Mouse (Mus musculus) liver, embryonic 13.5 days (tissue): ENCODE measurements around the gene Nol9. TPM values are rescaled to one million over a fixed set of nuclear protein-coding genes. Genes with fewer than 3 reads are reported as not detected.

Experiments
- ATAC-seq: fragments of 200-750 bp; cut with Nextera tagmentation; 2 replicates; pipeline ENCODE4 v1.8.0; 2017; ENCODE audit warnings: low read depth, mild to moderate bottlenecking, moderate number of reproducible peaks, moderate library complexity
- DNase-seq: peaks from one replicate; pipeline ENCODE4 v3.0.0; 2022
- H3K27ac ChIP-seq: fragments of 300-500 bp; sonication (generic); 2 replicates; pipeline ENCODE4 v1.5.1; 2015; ENCODE audit warnings: moderate library complexity, mild to moderate bottlenecking, inconsistent platforms
- H3K27me3 ChIP-seq: fragments of 300-500 bp; sonication (generic); 2 replicates; pipeline ENCODE4 v1.6.1; 2015; ENCODE audit warnings: mild to moderate bottlenecking, inconsistent platforms
- H3K36me3 ChIP-seq: fragments of 300-500 bp; sonication (generic); 2 replicates; pipeline ENCODE4 v1.6.1; 2015; ENCODE audit warnings: mild to moderate bottlenecking, inconsistent platforms
- H3K4me1 ChIP-seq: fragments of 300-500 bp; sonication (generic); replicated peaks from 2 replicates; pipeline ENCODE4 v1.6.1; 2015; ENCODE audit warnings: inconsistent platforms
- H3K4me2 ChIP-seq: fragments of 300-500 bp; sonication (generic); 2 replicates; pipeline ENCODE4 v1.6.1; 2015; ENCODE audit warnings: inconsistent platforms, mild to moderate bottlenecking, moderate library complexity
- H3K4me3 ChIP-seq: fragments of 300-500 bp; sonication (generic); replicated peaks from 2 replicates; pipeline ENCODE4 v1.5.1; 2015; ENCODE audit warnings: mild to moderate bottlenecking, inconsistent platforms
- H3K9ac ChIP-seq: fragments of 300-500 bp; sonication (generic); 2 replicates; pipeline ENCODE4 v1.6.1; 2015; ENCODE audit warnings: mild to moderate bottlenecking, inconsistent platforms
- H3K9me3 ChIP-seq: fragments of 300-500 bp; sonication (generic); replicated peaks from 2 replicates; pipeline ENCODE4 v1.6.1; 2016; ENCODE audit warnings: inconsistent platforms
- WGBS: fragments of 180-500 bp; shearing (Covaris S2); methylation state at CpG from one replicate; pipeline ENCODE4 v1.1.7; 2015; ENCODE audit not compliant: insufficient replicate concordance; 5-methylcytosine and 5-hydroxymethylcytosine counted together
- polyA plus RNA-seq: library from polyadenylated mRNA; unstranded; fragments of >200 nt; fragmentation: Nextera tagmentation; extraction: Ambion mirVana; gene quantifications from 2 replicates; pipeline ENCODE4 v1.2.1, GENCODE M21; 2015

The Nol9 gene
- polyA plus RNA-seq, 1 experiment from 2014 or later: 21.9 TPM

GRCm38 (mm10) chr4:152083611-152084220 is 44.6 kb downstream of the Nol9 start:
- DNase-seq: no peak

GRCm38 (mm10) chr4:152084616-152085015 is 45.5 kb downstream of the Nol9 start:
- 0 out of 2 replicates have a peak, but pooled peaks cover 10% of the 10 kb centered on the region for H3K36me3 ChIP-seq
- H3K9me3 ChIP-seq: no peaks in the 10 kb centered on the region
- no peak overlapping the region for H3K4me3 ChIP-seq
- H3K27ac ChIP-seq: no peak overlapping the region
- H3K4me2 ChIP-seq: no peak overlapping the region
- ATAC-seq: no peak
- 65% methylated on average over 7 of the region's 7 CpGs for WGBS
- H3K9ac ChIP-seq: no peak overlapping the region
- H3K4me1 ChIP-seq: peaks cover 35% of the 10 kb centered on the region
- H3K27me3 ChIP-seq: peaks cover 25% of the 10 kb centered on the region; the same call in 1 of the 2 replicates
- DNase-seq: no peak

More at GRCm38 (mm10) chr4:152083611-152084220, 44.6 kb downstream of the Nol9 start:
- H3K4me3 ChIP-seq: no peak overlapping the region
- no peak for ATAC-seq
- H3K27ac ChIP-seq: no peak overlapping the region
- WGBS: 67% methylated on average over 7 of the region's 7 CpGs
- no peak overlapping the region for H3K9ac ChIP-seq
- H3K9me3 ChIP-seq: no peaks in the 10 kb centered on the region
- H3K27me3 ChIP-seq: peaks cover 25% of the 10 kb centered on the region; the same call in 1 of the 2 replicates
- H3K36me3 ChIP-seq: 0 out of 2 replicates have a peak, but pooled peaks cover 1% of the 10 kb centered on the region
- peaks cover 26% of the 10 kb centered on the region for H3K4me1 ChIP-seq
- H3K4me2 ChIP-seq: no peak overlapping the region

- ATAC-seq (peak; percentile 84), DNase-seq (peak; percentile 60)
- WGBS: under 1% methylated on average over 70 of the region's 92 CpGs
- Histone ChIP-seq H3K27ac (peak overlapping the region; percentile 72), H3K4me2 (peak overlapping the region; percentile 97), H3K9me3 (no peaks in the 10 kb centered on the region), H3K36me3 (0 out of 2 replicates have a peak, but pooled peaks cover 13% of the 10 kb centered on the region), H3K4me1 (peaks cover 54% of the 10 kb centered on the region), H3K27me3 (peaks cover 25% of the 10 kb centered on the region; the same call in 1 of the 2 replicates), H3K4me3 (peak overlapping the region; percentile 81), H3K9ac (peak overlapping the region; percentile 90)
Observed at GRCm38 (mm10) chr4:152086505-152087210, 47.5 kb downstream of the Nol9 start.

GRCm38 (mm10) chr4:152087211-152088081 is 48.3 kb downstream of the Nol9 start:
- H3K36me3 ChIP-seq: 0 out of 2 replicates have a peak, but pooled peaks cover 13% of the 10 kb centered on the region
- peak overlapping the region; percentile 72 for H3K27ac ChIP-seq
- H3K4me1 ChIP-seq: peaks cover 62% of the 10 kb centered on the region
- H3K9me3 ChIP-seq: no peaks in the 10 kb centered on the region
- peak overlapping the region; percentile 81 for H3K4me3 ChIP-seq
- peak overlapping the region; percentile 90 for H3K9ac ChIP-seq
- DNase-seq (no peak), ATAC-seq (no peak)
- H3K27me3 ChIP-seq: peaks cover 25% of the 10 kb centered on the region; the same call in 1 of the 2 replicates
- H3K4me2 ChIP-seq: peak overlapping the region; percentile 97
- WGBS: 7% methylated on average over 12 of the region's 12 CpGs

GRCm38 (mm10) chr4:152088133-152088532 is 49.0 kb downstream of the Nol9 start:
- H3K27me3 ChIP-seq: peaks cover 23% of the 10 kb centered on the region; the same call in 1 of the 2 replicates
- no peak overlapping the region; the same call in 1 of the 2 replicates for H3K27ac ChIP-seq
- ATAC-seq (no peak), DNase-seq (no peak)
- H3K4me1 ChIP-seq: peaks cover 69% of the 10 kb centered on the region
- peak overlapping the region; percentile 81 for H3K4me3 ChIP-seq
- H3K9me3 ChIP-seq: no peaks in the 10 kb centered on the region
- H3K36me3 ChIP-seq: 0 out of 2 replicates have a peak, but pooled peaks cover 13% of the 10 kb centered on the region
- 48% methylated on average over 4 of the region's 4 CpGs for WGBS
- H3K9ac ChIP-seq: peak overlapping the region; percentile 90
- H3K4me2 ChIP-seq: peak overlapping the region; percentile 97

- H3K27me3 ChIP-seq: peaks cover 21% of the 10 kb centered on the region; the same call in 1 of the 2 replicates
- ATAC-seq (no peak), DNase-seq (no peak)
- H3K4me3 ChIP-seq: peak overlapping the region; percentile 81; the same call in 1 of the 2 replicates
- H3K36me3 ChIP-seq: 0 out of 2 replicates have a peak, but pooled peaks cover 13% of the 10 kb centered on the region
- peak overlapping the region; percentile 97 for H3K4me2 ChIP-seq
- 56% methylated on average over 8 of the region's 8 CpGs for WGBS
- peak overlapping the region; percentile 90; the same call in 1 of the 2 replicates for H3K9ac ChIP-seq
- H3K9me3 ChIP-seq: no peaks in the 10 kb centered on the region
- no peak overlapping the region for H3K27ac ChIP-seq
- peaks cover 74% of the 10 kb centered on the region for H3K4me1 ChIP-seq
Observed at GRCm38 (mm10) chr4:152088556-152089120, 49.5 kb downstream of the Nol9 start.

- WGBS: 77% methylated on average over 9 of the region's 9 CpGs
- Histone ChIP-seq H3K4me2 (no peak overlapping the region), H3K9me3 (no peaks in the 10 kb centered on the region), H3K4me1 (peaks cover 89% of the 10 kb centered on the region), H3K9ac (no peak overlapping the region), H3K4me3 (no peak overlapping the region), H3K27me3 (peaks cover 9% of the 10 kb centered on the region; the same call in 1 of the 2 replicates), H3K27ac (peak overlapping the region; percentile 55; the same call in 1 of the 2 replicates), H3K36me3 (0 out of 2 replicates have a peak, but pooled peaks cover 13% of the 10 kb centered on the region)
- ATAC-seq: no peak
- DNase-seq: no peak
Observed at GRCm38 (mm10) chr4:152090191-152090590, 51.1 kb downstream of the Nol9 start.

- DNase-seq (peak; percentile 79), ATAC-seq (peak; percentile 97)
- H3K9ac ChIP-seq: peak overlapping the region; percentile 79
- no peaks in the 10 kb centered on the region for H3K9me3 ChIP-seq
- H3K4me1 ChIP-seq: peaks cover 95% of the 10 kb centered on the region
- H3K4me3 ChIP-seq: peak overlapping the region; percentile 50
- peak overlapping the region; percentile 81 for H3K4me2 ChIP-seq
- H3K27ac ChIP-seq: peak overlapping the region; percentile 96
- 0 out of 2 replicates have a peak, but pooled peaks cover 13% of the 10 kb centered on the region for H3K36me3 ChIP-seq
- 17% methylated on average over 8 of the region's 8 CpGs for WGBS
- no peaks in the 10 kb centered on the region for H3K27me3 ChIP-seq
Observed at GRCm38 (mm10) chr4:152092751-152093293, 53.7 kb downstream of the Nol9 start.

- WGBS: 87% methylated on average over 12 of the region's 12 CpGs
- no peak overlapping the region for H3K9ac ChIP-seq
- no peaks in the 10 kb centered on the region for H3K27me3 ChIP-seq
- no peaks in the 10 kb centered on the region for H3K9me3 ChIP-seq
- DNase-seq (no peak), ATAC-seq (no peak)
- peaks cover 89% of the 10 kb centered on the region for H3K4me1 ChIP-seq
- H3K36me3 ChIP-seq: 0 out of 2 replicates have a peak, but pooled peaks cover 7% of the 10 kb centered on the region
- H3K4me2 ChIP-seq: no peak overlapping the region
- peak overlapping the region; percentile 58; the same call in 1 of the 2 replicates for H3K27ac ChIP-seq
- H3K4me3 ChIP-seq: no peak overlapping the region
Observed at GRCm38 (mm10) chr4:152094233-152094632, 55.1 kb downstream of the Nol9 start.
